Mouse (Mus musculus) cerebellum, postnatal 10 days (tissue): ENCODE measurements around the gene Chn1.
A peak's percentile ranks its signal among the peaks of the same experiment; 100 is the strongest.
"Not testable (repeated sequence)": the region's sequence is repeated elsewhere in the genome, so short reads cannot be mapped to it uniquely, and the experiment has no call there.

Experiments used
- DNase-seq, 2 experiments: peaks; one replicate each; pipeline ENCODE4 v3.0.0; 2021; ENCODE audit warnings: mixed read lengths in 2 of 2

Chn1 gene

DNA sequence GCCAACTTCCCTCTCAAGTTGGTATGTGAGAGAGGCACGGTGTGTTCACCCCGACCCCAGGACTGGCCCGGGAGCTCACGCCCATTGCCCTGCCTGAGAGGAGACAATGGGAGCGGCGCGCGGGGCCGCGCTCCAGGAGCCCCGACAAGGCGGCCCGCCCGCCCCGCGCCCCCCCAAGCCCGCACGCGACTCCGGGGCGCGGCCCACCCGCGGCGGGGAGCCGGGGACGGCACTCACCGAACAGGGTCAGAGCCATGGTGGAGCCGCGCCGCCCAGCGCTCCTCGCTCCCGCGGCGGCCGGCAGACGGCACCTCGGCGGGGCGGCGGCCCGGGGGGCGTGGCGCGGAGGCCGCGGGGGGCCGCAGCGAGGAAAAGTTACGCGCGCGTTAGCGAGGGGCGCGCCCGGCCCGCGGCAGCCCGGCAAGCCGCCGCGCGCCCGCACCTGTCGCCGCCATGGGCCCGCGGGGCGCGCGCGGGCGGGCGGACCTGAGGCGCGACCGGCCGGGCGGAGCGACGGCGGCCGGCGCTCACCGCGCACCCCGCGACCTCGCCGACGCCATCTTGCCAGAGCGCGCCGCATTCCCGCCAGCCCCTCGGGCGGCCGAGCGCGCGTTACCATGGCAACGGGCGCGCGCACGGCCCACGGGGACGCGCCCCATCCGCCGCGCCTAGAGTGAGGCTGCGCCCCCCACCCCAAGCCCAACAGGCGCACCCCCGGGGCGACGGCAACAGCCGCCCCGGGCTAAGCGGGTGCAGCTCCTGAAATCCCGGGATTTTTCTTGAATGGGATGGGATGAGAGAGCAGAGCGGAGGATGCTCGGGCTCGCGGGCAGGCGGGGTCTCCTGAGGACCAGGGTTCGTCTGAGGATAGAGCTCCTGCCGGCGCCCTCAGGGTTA lies at the start of gene Chn1:
TSS of gene Chn1 (minus strand) at position 561 of the 897 bp plus-strand sequence.
- peak; percentile 86 to 89 for DNase-seq

GRCm38 (mm10) chr2:73818742-73819141 lies 43.6 kb upstream of the Chn1 start:
- DNase-seq, result peak in 1 of 2 experiments; percentile 4

DNA sequence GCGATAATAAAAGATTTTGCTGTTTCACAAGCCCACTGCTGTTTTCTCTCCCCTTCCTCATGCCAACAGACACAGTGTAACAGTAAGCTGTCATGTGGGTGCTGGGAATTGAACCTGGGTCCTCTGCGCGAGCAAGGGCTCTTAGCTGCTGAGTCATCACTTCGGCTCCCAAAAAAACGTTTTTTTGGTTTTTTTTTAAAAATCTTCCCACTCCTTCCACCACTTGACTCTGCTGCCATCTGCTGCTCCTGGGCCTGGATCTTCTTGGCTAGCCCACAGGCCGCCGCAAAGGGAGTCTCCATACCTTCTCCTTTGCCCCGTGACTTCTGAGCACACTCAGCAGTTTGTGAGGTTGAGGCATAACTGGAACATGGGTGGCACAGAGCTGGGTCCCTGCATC lies 32.5 kb upstream of the Chn1 start:
- DNase-seq, result peak; percentile 8

- not testable (repeated sequence) for DNase-seq
Measured at GRCm38 (mm10) chr2:73800127-73800526, 25.0 kb upstream of the Chn1 start.

DNA sequence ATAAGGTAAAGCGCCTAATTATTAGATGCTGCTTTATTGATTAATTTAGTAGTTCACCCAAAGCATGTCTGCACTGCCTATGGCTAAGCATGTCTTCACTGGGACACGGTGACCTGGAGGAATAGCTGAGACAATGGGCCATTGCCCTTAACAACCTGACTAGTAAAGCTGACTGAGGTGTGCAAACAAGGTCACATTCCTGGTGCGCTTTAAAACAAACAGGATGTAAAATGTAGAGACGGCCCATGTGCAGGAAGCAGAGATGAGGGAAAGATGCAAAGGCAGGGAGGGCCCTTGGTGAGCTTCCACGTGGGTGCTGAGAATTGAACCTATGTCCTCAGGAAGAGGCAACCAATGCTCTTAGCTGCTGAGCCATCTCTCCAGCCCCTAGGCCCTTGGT lies 23.6 kb upstream of the Chn1 start:
- no peak for DNase-seq

DNA sequence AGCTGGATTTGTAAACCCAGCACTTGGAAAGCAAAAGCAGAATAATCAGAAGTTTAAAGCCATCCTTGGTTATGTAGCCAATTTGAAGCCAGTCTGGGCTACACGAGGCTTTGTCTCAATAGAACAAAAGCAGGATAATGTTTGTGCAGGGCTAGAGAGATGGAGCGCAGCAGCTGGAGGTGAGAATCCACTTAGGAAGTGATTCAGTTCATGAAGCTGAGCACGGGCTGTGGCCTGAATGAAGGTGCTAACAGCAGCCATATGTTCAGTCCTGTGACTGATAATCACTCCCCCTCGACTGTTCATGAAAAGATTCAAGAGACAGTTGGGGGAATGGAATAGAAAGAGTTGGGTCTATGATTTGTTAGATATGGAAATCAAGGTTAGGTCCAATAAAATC lies 23.0 kb upstream of the Chn1 start:
- no peak for DNase-seq

- peak; percentile 42 to 52 for DNase-seq
Measured at GRCm38 (mm10) chr2:73791846-73792630, 16.9 kb upstream of the Chn1 start.

GRCm38 (mm10) chr2:73790332-73790731 lies 15.2 kb upstream of the Chn1 start:
- peak; percentile 81 to 88 for DNase-seq

- DNase-seq, result no peak
Measured at GRCm38 (mm10) chr2:73788395-73788794, 13.2 kb upstream of the Chn1 start.

DNA sequence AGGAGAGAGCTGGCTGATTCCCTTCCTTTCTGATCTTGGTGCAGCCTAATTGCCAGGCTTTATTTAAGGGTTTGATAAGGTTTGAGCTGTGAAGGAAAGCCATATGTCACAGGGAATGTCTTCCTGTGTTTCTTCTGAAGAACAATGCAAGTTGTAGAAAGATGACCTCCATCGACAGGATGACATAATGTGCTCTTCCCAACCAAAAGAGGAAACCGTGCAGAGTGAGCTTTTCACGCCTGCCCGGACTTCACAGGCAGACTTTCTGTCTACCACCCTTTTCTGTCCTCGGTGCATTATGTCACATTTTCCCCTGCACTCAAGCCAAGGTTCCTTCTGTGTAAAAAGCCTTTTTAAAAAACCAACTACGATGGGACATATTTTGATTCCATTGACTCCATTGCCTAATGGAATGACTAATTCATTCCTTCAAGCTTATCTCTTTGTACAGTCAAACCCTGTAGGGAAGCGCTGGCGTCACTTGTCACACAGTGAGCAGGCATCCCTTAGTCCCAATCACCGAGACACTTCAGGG lies 7.3 kb upstream of the Chn1 start:
- DNase-seq, result no peak

DNA sequence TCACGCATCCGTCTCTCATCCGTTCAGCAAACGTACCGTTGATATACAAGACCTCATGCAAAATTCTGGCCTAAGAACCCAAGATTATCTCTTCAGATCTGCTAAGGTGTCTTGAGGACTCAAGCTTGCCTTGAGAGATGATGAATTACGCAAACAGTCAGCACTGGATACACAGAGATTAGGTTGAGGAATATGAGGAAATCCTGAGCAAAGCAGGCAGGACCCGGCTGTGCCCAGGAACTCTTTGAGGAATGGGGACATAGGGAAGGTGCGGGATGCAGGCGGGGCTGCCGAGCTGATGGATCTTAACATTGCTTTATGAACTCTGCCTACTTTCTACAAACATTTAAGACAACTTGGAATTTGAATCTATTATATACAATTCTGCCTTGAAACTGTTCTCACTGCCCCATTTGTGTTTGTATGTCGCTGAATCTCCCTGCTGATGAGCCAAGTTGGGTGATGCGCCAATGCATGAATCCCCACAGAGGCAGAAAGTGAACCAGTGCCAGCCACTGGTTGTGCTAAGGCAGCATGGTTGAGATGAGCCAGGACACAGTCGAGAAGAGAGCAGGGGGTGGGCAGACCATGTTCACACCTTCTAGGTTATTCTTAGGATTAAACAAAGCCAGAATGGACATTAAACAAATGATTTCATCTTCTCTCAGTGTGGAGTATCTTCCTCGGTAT lies 5.3 kb upstream of the Chn1 start:
- DNase-seq, result peak; percentile 52 to 70

GRCm38 (mm10) chr2:73779796-73780195 lies 4.7 kb upstream of the Chn1 start:
- peak; percentile 72 to 79 for DNase-seq

GRCm38 (mm10) chr2:73779016-73779595 lies 4.0 kb upstream of the Chn1 start:
- DNase-seq, result peak; percentile 26 to 44

- no peak for DNase-seq
Measured at GRCm38 (mm10) chr2:73776936-73777335, 1.8 kb upstream of the Chn1 start.

GRCm38 (mm10) chr2:73775683-73776310 lies 651 bp upstream of the Chn1 start:
- DNase-seq, result peak; percentile 23 to 45

DNA sequence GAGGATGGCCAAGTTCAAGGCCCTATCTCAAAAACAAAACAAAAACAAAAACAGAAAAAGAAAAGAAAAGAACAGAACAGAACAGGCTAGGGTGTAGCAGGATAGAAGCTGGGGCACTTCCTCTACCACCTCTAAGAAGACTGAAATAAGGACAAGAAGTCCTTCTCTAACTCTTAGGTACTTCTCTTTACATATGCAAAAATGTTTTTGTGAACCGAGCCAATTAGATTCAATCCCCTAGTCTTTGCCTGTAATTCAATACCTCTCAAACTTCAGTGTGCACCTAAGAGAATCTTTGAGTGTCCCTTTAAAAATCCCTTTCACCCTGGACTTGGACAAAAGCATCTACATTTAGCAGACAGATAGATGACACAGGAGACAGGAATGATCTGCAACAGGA lies 2.2 kb downstream of the Chn1 start:
- DNase-seq, result no peak

GRCm38 (mm10) chr2:73768669-73769068 lies 6.5 kb downstream of the Chn1 start:
- no peak for DNase-seq

- DNase-seq, result no peak
Measured at GRCm38 (mm10) chr2:73763541-73763940, 11.6 kb downstream of the Chn1 start.

GRCm38 (mm10) chr2:73759899-73760298 lies 15.2 kb downstream of the Chn1 start:
- peak in 1 of 2 experiments; percentile 14 for DNase-seq

DNA sequence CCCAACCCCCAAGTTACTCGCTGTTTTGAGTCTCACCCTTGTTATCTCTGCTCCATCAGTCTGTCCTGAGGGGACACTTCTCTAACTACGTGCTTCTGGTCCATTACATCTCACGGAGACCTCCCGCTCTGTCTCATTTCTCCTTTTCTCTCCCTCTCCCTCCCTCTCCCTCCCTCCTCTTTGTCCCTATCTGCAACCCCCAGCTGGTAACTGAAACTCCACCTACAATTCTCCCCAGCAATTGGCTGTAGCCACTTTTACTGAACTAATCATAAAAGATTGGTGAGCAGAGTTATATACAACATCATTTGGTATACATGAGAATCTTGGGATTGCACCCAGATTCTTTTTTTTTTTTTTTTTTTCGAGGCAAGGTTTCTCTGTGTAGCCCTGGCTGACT lies 16.1 kb downstream of the Chn1 start:
- DNase-seq, result no peak

DNA sequence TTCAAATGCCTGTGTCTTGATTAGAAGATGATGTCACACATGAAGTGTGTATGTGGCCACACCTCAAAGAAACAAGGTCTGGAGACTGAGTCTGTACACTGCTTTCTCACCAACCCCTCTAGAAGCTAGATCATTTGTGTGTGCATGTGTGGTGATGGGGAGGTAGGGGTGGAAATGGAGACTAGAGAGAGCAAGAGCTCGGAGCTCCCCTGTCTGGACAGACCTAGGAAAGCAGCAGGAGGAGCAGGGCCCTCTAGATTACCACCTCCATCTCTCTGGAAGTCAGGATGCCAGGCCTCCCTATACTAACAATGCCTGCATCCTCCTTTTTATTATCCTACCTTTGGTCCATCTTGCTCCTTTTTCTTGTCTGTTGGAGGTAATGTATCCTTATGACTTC lies 27.8 kb downstream of the Chn1 start:
- DNase-seq, result no peak

DNA sequence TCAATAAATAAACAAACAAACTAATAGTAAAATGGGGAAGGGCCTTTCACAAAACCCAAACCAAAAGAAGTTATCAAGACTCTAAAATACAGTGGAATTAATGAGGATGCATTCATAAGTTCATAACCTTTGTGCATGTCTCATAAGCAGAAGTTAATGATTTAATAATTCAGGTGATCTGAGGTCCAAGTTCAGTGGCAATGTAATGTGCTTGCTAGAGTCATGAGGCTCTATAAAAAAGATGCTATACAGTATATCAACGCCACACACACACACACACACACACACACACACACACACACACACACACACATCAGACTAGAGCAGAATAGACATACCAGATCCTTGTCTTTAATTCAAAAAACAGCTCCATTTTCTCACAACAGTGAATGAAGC lies 28.8 kb downstream of the Chn1 start:
- DNase-seq, result no peak
